Comparison of ENCODE assay signal across 13 mouse cellular contexts in genomic region chr11:97578286-97578685, GRCm38 (mm10). TPM values are rescaled to one million over a fixed set of nuclear protein-coding genes. Genes with fewer than 3 reads are reported as not detected.
DNase-seq lines count a peak whose midpoint lies in the region; ATAC-seq and TF ChIP-seq lines count a peak whose summit lies in the region.
"Had no signal": no experiment of that assay in that cellular context is flagged by ENCODE, and none has a peak within 500 bp of the region (broad histone marks: within the 10 kb centered on the region; RNA-seq: fewer than 3 reads in every experiment).

No protein-coding gene starts in this region.

- no peak overlapping the region for H3K4me3 ChIP-seq in kidney, embryonic 14.5 days (ENCODE audit: low read length)
- no peak overlapping the region for H3K4me3 ChIP-seq in layer of hippocampus, adult 2 months
- H3K4me3 ChIP-seq: heart, embryonic 10.5 days had no signal

- ATAC-seq in kidney, embryonic 14.5 days (ENCODE audit: low FRiP score, low TSS enrichment), result no peak
- ATAC-seq: activated CD4-positive, CD25-positive, alpha-beta regulatory T cell, adult 4 months; hindbrain, embryonic 16.5 days had no signal

- H3K36me3 ChIP-seq in kidney, embryonic 14.5 days (ENCODE audit: control insufficient read depth, insufficient read depth, low read length), result no peaks in the 10 kb centered on the region
- H3K36me3 ChIP-seq: heart, embryonic 10.5 days had no signal

- 39% methylated on average over 2 of the region's 2 CpGs for WGBS in kidney, embryonic 14.5 days

- TF ChIP-seq CTCF in layer of hippocampus, adult 2 months (conservative IDR thresholded peaks at IDR 0.05), result no peak

- peaks cover 31% of the 10 kb centered on the region for H3K27me3 ChIP-seq in kidney, embryonic 14.5 days (ENCODE audit: control insufficient read depth, insufficient read depth, low read length)

- peak; percentile 92 for DNase-seq in kidney, adult 11 months
- peak; percentile 32 to 43 for DNase-seq in cerebellum, postnatal 14 days
- DNase-seq in kidney, postnatal 10 days, result peak; percentile 87
- DNase-seq in lung, postnatal 36 days, result peak; percentile 85
- no peak for DNase-seq in layer of hippocampus, adult 18-20 months (ENCODE audit: low spot score in 2 of 2)
- DNase-seq in MN1 (ENCODE audit: low spot score), result no peak
- no peak for DNase-seq in layer of hippocampus, adult 2 months (ENCODE audit: low spot score in 2 of 2)
- DNase-seq: thymus, adult 18-20 months had no signal

- no peak overlapping the region for H3K9ac ChIP-seq in kidney, embryonic 14.5 days (ENCODE audit: low read depth, low read length)

- H3K9me3 ChIP-seq in kidney, embryonic 14.5 days (ENCODE audit: control insufficient read depth, low read length), result no peaks in the 10 kb centered on the region
- H3K9me3 ChIP-seq: heart, embryonic 10.5 days had no signal

- peaks cover 8% of the 10 kb centered on the region; the same call in 1 of the 2 replicates for H3K4me1 ChIP-seq in kidney, embryonic 14.5 days (ENCODE audit: control insufficient read depth, insufficient read depth, low read length)

- H3K4me2 ChIP-seq in kidney, embryonic 14.5 days (replicated peaks; ENCODE audit: low read depth, low read length), result no peak overlapping the region

- H3K27ac ChIP-seq in kidney, embryonic 14.5 days (ENCODE audit: low read depth, low read length), result no peak overlapping the region
- H3K27ac ChIP-seq in layer of hippocampus, adult 2 months, result no peak overlapping the region
- H3K27ac ChIP-seq: heart, embryonic 10.5 days had no signal

RNA-seq across cellular contexts. Expression of gene Srcin1, which starts 2.3 kb away (rescaled TPM):
- 0.97 and 1.1 TPM in 2 replicates for polyA plus RNA-seq in kidney, embryonic 14.5 days (2014; fragmentation: Nextera tagmentation; extraction: Ambion mirVana)
- total RNA-seq in layer of hippocampus, adult 18-20 months (2021), result 100 to 1,000 TPM; 218 to 221 TPM
- total RNA-seq in layer of hippocampus, adult 2 months (2021), result 100 to 1,000 TPM; 226 to 232 TPM
- polyA plus RNA-seq: activated CD4-positive, CD25-positive, alpha-beta regulatory T cell, adult 4 months; liver, embryonic 16.5 days had no signal

RNA-seq across cellular contexts. Expression of gene Epop, which starts 51.2 kb away (rescaled TPM):
- 6.3 and 6.9 TPM in 2 replicates for polyA plus RNA-seq in kidney, embryonic 14.5 days (2014; fragmentation: Nextera tagmentation; extraction: Ambion mirVana)
- 10 to 100 TPM; 46.1 to 48.8 TPM for total RNA-seq in layer of hippocampus, adult 18-20 months (2021)
- total RNA-seq in layer of hippocampus, adult 2 months (2021), result 10 to 100 TPM; 34.1 to 35.1 TPM

Comparison
In these comparisons a context has a peak if more than half of its experiments do, and no peak if none do; other contexts are left out.
1. DNase-seq: peak in kidney, adult 11 months (single experiment), cerebellum, postnatal 14 days (2 of 2), kidney, postnatal 10 days (single experiment) and lung, postnatal 36 days (single experiment); none in layer of hippocampus, adult 18-20 months (0 of 2), MN1 (single experiment) and layer of hippocampus, adult 2 months (0 of 2).